Mouse (Mus musculus): Measurements from ENCODE around the gene Ap3s2. TPM values are rescaled to one million over a fixed set of nuclear protein-coding genes. Genes with fewer than 3 reads are reported as not detected.

Gene Ap3s2
- 10 to 100 TPM; 18.3 to 20.0 TPM for total RNA-seq (2021)
- long read RNA-seq, experiment 1, full-length matches to known transcripts = 26 of 34 reads
- long read RNA-seq, experiment 1, partial matches to known transcripts = 0 of 34 reads
- long read RNA-seq, experiment 1, other reads (novel, unspliced or antisense) = 8 of 34 reads
- long read RNA-seq, experiment 2, full-length matches to known transcripts = 33 of 41 reads
- long read RNA-seq, experiment 2, partial matches to known transcripts = 2 of 41 reads
- long read RNA-seq, experiment 2, other reads (novel, unspliced or antisense) = 6 of 41 reads

- DNase-seq = peak; percentile 87
- intact Hi-C loops (cut with DNase I; ENCODE audit: low total_unique reads) = no loop called here
Measured at GRCm38 (mm10) chr7:79920344-79920983, at the start of gene Ap3s2. Ap3s2 (minus strand) TSS chr7:79920649.

GRCm38 (mm10) chr7:79968326-79968725 is 47.9 kb upstream of the Ap3s2 start:
- DNase-seq = no peak
- intact Hi-C loops (cut with DNase I; ENCODE audit: low total_unique reads) = no loop called here

- intact Hi-C loops (cut with DNase I; ENCODE audit: low total_unique reads) = no loop called here
- DNase-seq = no peak
Measured at GRCm38 (mm10) chr7:79961600-79961999, 41.2 kb upstream of the Ap3s2 start.

GRCm38 (mm10) chr7:79956131-79956530 is 35.7 kb upstream of the Ap3s2 start:
- DNase-seq = no peak
- intact Hi-C loops (cut with DNase I; ENCODE audit: low total_unique reads) = no loop called here

- intact Hi-C loops (cut with DNase I; ENCODE audit: low total_unique reads) = no loop called here
- no peak for DNase-seq
Measured at GRCm38 (mm10) chr7:79954890-79955289, 34.4 kb upstream of the Ap3s2 start.

- intact Hi-C loops (cut with DNase I; ENCODE audit: low total_unique reads) = no loop called here
- DNase-seq = no peak
Measured at GRCm38 (mm10) chr7:79951038-79951437, 30.6 kb upstream of the Ap3s2 start.

GRCm38 (mm10) chr7:79950236-79950635 is 29.8 kb upstream of the Ap3s2 start:
- no peak for DNase-seq
- intact Hi-C loops (cut with DNase I; ENCODE audit: low total_unique reads) = no loop called here

GRCm38 (mm10) chr7:79935511-79936205 is 15.2 kb upstream of the Ap3s2 start:
- peak; percentile 34 for DNase-seq
- intact Hi-C loops (cut with DNase I; ENCODE audit: low total_unique reads) = no loop called here

GRCm38 (mm10) chr7:79934862-79935510 is 14.5 kb upstream of the Ap3s2 start, which contains the start of gene Arpin:
Arpin (minus strand) TSS chr7:79935359.
- DNase-seq = peak; percentile 76
- intact Hi-C loops (cut with DNase I; ENCODE audit: low total_unique reads) = no loop called here

GRCm38 (mm10) chr7:79934461-79934860 is 14.0 kb upstream of the Ap3s2 start:
- peak; percentile 13 for DNase-seq

GRCm38 (mm10) chr7:79928516-79929052 is 8.1 kb upstream of the Ap3s2 start:
- no peak for DNase-seq
- intact Hi-C loops (cut with DNase I; ENCODE audit: low total_unique reads) = no loop called here

More at GRCm38 (mm10) chr7:79934461-79934860, 14.0 kb upstream of the Ap3s2 start:
- intact Hi-C loops (cut with DNase I; ENCODE audit: low total_unique reads) = no loop called here

- DNase-seq = no peak
- intact Hi-C loops (cut with DNase I; ENCODE audit: low total_unique reads) = loop anchor here (2.0 kb wide), 1 partner anchor 116 kb away; no protein-coding TSS in a partner anchor
Measured at GRCm38 (mm10) chr7:79914556-79914955, 5.9 kb downstream of the Ap3s2 start.

- no peak for DNase-seq
- intact Hi-C loops (cut with DNase I; ENCODE audit: low total_unique reads) = no loop called here
Measured at GRCm38 (mm10) chr7:79907356-79907755, 13.1 kb downstream of the Ap3s2 start.

- no peak for DNase-seq
- intact Hi-C loops (cut with DNase I; ENCODE audit: low total_unique reads) = no loop called here
Measured at GRCm38 (mm10) chr7:79906914-79907313, 13.5 kb downstream of the Ap3s2 start.

- intact Hi-C loops (cut with DNase I; ENCODE audit: low total_unique reads) = no loop called here
- no peak for DNase-seq
Measured at GRCm38 (mm10) chr7:79905193-79905592, 15.3 kb downstream of the Ap3s2 start.

GRCm38 (mm10) chr7:79903160-79903792 is 17.2 kb downstream of the Ap3s2 start:
- intact Hi-C loops (cut with DNase I; ENCODE audit: low total_unique reads) = no loop called here
- no peak for DNase-seq

GRCm38 (mm10) chr7:79900753-79901152 is 19.7 kb downstream of the Ap3s2 start:
- DNase-seq = no peak
- intact Hi-C loops (cut with DNase I; ENCODE audit: low total_unique reads) = no loop called here

GRCm38 (mm10) chr7:79895225-79895624 is 25.2 kb downstream of the Ap3s2 start:
- intact Hi-C loops (cut with DNase I; ENCODE audit: low total_unique reads) = no loop called here

GRCm38 (mm10) chr7:79894790-79895189 is 25.7 kb downstream of the Ap3s2 start:
- no peak for DNase-seq
- intact Hi-C loops (cut with DNase I; ENCODE audit: low total_unique reads) = no loop called here

More at GRCm38 (mm10) chr7:79895225-79895624, 25.2 kb downstream of the Ap3s2 start:
- DNase-seq = no peak

Measured in gastrocnemius, postnatal 14 days (tissue).